Mouse (Mus musculus) embryonic facial prominence, embryonic 11.5 days (tissue): ENCODE results near the gene Fcamr. TPM values are rescaled to one million over a fixed set of nuclear protein-coding genes. Genes with fewer than 3 reads are reported as not detected.

Experiments used
- ATAC-seq: fragments of 200-750 bp; cut with Nextera tagmentation; replicated peaks from 2 replicates; pipeline ENCODE4 v1.8.0; 2017; ENCODE audit warnings: low read depth; ENCODE audit not compliant: insufficient number of reproducible peaks, low FRiP score, low TSS enrichment
- DNase-seq: peaks from one replicate; pipeline ENCODE4 v3.0.0-alpha.2; 2015; ENCODE audit warnings: low spot score
- H3K27ac ChIP-seq: fragments of 300-500 bp; sonication (generic); replicated peaks from 2 replicates; pipeline ENCODE4 v1.5.1; 2014; ENCODE audit warnings: mild to moderate bottlenecking, low read depth, low read length, control low read depth
- H3K27me3 ChIP-seq: fragments of 300-500 bp; sonication (generic); 2 replicates; pipeline ENCODE4 v1.6.1; 2014; ENCODE audit warnings: mild to moderate bottlenecking, low read length, moderate library complexity, mixed read lengths; ENCODE audit not compliant: control insufficient read depth, insufficient read depth
- H3K36me3 ChIP-seq: fragments of 300-500 bp; sonication (generic); replicated peaks from 2 replicates; pipeline ENCODE4 v1.6.1; 2014; ENCODE audit warnings: low read depth, mild to moderate bottlenecking, low read length, moderate library complexity, mixed read lengths; ENCODE audit not compliant: control insufficient read depth, insufficient read depth
- H3K4me1 ChIP-seq: fragments of 300-500 bp; sonication (generic); 2 replicates; pipeline ENCODE4 v1.6.1; 2014; ENCODE audit warnings: low read length, mixed read lengths; ENCODE audit not compliant: control insufficient read depth, insufficient read depth
- H3K4me2 ChIP-seq: fragments of 300-500 bp; sonication (generic); 2 replicates; pipeline ENCODE4 v1.6.1; 2014; ENCODE audit warnings: low read depth, mild to moderate bottlenecking, control low read depth, low read length, moderate library complexity
- H3K4me3 ChIP-seq: fragments of 300-500 bp; sonication (generic); 2 replicates; pipeline ENCODE4 v1.5.1; 2014; ENCODE audit warnings: low read depth, low read length, control low read depth
- H3K9ac ChIP-seq: fragments of 300-500 bp; sonication (generic); replicated peaks from 2 replicates; pipeline ENCODE4 v1.6.1; 2014; ENCODE audit warnings: mild to moderate bottlenecking, control low read depth, low read length
- H3K9me3 ChIP-seq: fragments of 300-500 bp; sonication (generic); replicated peaks from 2 replicates; pipeline ENCODE4 v1.6.1; 2016; ENCODE audit warnings: mild to moderate bottlenecking, low read length, inconsistent platforms, mixed read lengths; ENCODE audit not compliant: control insufficient read depth
- WGBS: fragments of 180-500 bp; shearing (Covaris S2); extraction: QIAGEN DNeasy Blood & Tissue Kit; methylation state at CpG from one replicate; pipeline ENCODE4 v1.1.7; 2014; 5-methylcytosine and 5-hydroxymethylcytosine counted together
- polyA plus RNA-seq: library from polyadenylated mRNA; unstranded; fragments of >200 nt; fragmentation: Nextera tagmentation; extraction: Ambion mirVana; gene quantifications from 2 replicates; pipeline ENCODE4 v1.2.1, GENCODE M21; 2014

The Fcamr gene
- polyA plus RNA-seq, 1 experiment from 2014 or later: not detected

- H3K9me3 ChIP-seq: no peaks in the 10 kb centered on the region
- no peak overlapping the region for H3K9ac ChIP-seq
- no peak overlapping the region for H3K27ac ChIP-seq
- H3K36me3 ChIP-seq: no peaks in the 10 kb centered on the region
- no peaks in the 10 kb centered on the region for H3K4me1 ChIP-seq
- H3K4me2 ChIP-seq: no peak overlapping the region
- 87% methylated on average over 10 of the region's 10 CpGs for WGBS
- no peak for ATAC-seq
- no peak for DNase-seq
- H3K27me3 ChIP-seq: no peaks in the 10 kb centered on the region
- no peak overlapping the region for H3K4me3 ChIP-seq
Observed at GRCm38 (mm10) chr1:130849530-130850214, 49.0 kb downstream of the Fcamr start.

DNA sequence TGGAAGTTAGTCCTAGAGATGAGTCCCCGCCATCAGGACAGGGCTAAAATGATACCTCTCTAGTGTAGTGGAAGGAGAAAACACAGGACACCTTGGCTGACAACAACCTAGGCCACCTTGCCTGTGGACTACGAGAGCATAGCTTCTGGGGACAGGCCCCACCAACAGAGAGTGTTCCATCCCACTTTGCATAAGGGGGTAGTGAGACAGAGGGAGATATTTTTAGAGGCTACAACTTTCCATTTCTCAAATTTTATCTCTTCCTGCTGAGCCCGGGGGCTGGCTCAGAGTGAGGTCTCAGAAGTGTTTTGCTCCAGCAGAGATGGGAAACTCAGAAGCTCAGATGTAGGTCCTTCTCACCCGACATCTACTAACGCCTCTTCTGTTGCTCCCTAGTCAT, 49.7 kb downstream of the Fcamr start:
- ATAC-seq: no peak
- no peaks in the 10 kb centered on the region for H3K36me3 ChIP-seq
- 87% methylated on average over 5 of the region's 5 CpGs for WGBS
- H3K27me3 ChIP-seq: no peaks in the 10 kb centered on the region
- H3K4me2 ChIP-seq: no peak overlapping the region
- no peak overlapping the region for H3K4me3 ChIP-seq
- no peak for DNase-seq
- no peaks in the 10 kb centered on the region for H3K9me3 ChIP-seq
- no peak overlapping the region for H3K9ac ChIP-seq
- no peak overlapping the region for H3K27ac ChIP-seq
- H3K4me1 ChIP-seq: no peaks in the 10 kb centered on the region

DNA sequence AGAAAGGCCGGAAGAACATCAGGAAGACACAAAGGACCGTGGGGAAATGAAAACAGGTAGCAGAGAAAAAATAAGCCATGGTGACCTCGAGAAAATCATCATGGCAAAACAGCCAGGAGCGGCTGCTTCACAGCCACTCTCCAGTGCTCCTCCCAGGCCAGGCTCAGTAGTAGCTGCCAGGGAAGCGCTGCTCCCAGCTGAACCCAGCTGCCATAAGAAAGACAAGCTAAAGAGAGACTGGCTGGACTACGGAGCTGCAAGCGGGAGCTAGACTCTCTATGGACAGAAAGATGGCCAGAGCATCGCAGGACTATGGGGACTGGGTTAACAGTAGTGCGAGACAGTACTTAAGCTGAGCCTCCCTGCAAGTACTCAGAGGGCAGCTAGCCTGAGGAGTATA, 54.1 kb downstream of the Fcamr start:
- no peak overlapping the region for H3K9ac ChIP-seq
- H3K9me3 ChIP-seq: no peaks in the 10 kb centered on the region
- no peaks in the 10 kb centered on the region for H3K36me3 ChIP-seq
- WGBS: 91% methylated on average over 9 of the region's 9 CpGs
- no peaks in the 10 kb centered on the region for H3K27me3 ChIP-seq
- ATAC-seq (no peak), DNase-seq (no peak)
- no peak overlapping the region for H3K27ac ChIP-seq
- H3K4me3 ChIP-seq: no peak overlapping the region
- H3K4me1 ChIP-seq: no peaks in the 10 kb centered on the region
- H3K4me2 ChIP-seq: no peak overlapping the region

- H3K4me3 ChIP-seq: no peak overlapping the region
- no peak overlapping the region for H3K27ac ChIP-seq
- H3K9me3 ChIP-seq: no peaks in the 10 kb centered on the region
- no peaks in the 10 kb centered on the region for H3K36me3 ChIP-seq
- no peak for ATAC-seq
- no peak for DNase-seq
- WGBS: 68% methylated on average over 2 of the region's 2 CpGs
- H3K4me1 ChIP-seq: no peaks in the 10 kb centered on the region
- no peak overlapping the region for H3K9ac ChIP-seq
- no peaks in the 10 kb centered on the region for H3K27me3 ChIP-seq
- H3K4me2 ChIP-seq: no peak overlapping the region
Observed at GRCm38 (mm10) chr1:130855723-130856122, 55.0 kb downstream of the Fcamr start.

- Histone ChIP-seq H3K4me3 (no peak overlapping the region), H3K9ac (no peak overlapping the region), H3K9me3 (no peaks in the 10 kb centered on the region), H3K27me3 (no peaks in the 10 kb centered on the region), H3K36me3 (no peaks in the 10 kb centered on the region), H3K4me1 (no peaks in the 10 kb centered on the region), H3K27ac (no peak overlapping the region), H3K4me2 (no peak overlapping the region)
- DNase-seq (no peak), ATAC-seq (no peak)
- 75% methylated on average over 4 of the region's 4 CpGs for WGBS
Observed at GRCm38 (mm10) chr1:130857456-130857855, 56.8 kb downstream of the Fcamr start.

GRCm38 (mm10) chr1:130864238-130864637, 63.5 kb downstream of the Fcamr start:
- H3K36me3 ChIP-seq: no peaks in the 10 kb centered on the region
- no peaks in the 10 kb centered on the region for H3K4me1 ChIP-seq
- H3K4me2 ChIP-seq: no peak overlapping the region
- no peak overlapping the region for H3K9ac ChIP-seq
- WGBS: 81% methylated on average over 4 of the region's 4 CpGs
- ATAC-seq (no peak), DNase-seq (no peak)
- H3K27me3 ChIP-seq: no peaks in the 10 kb centered on the region
- no peaks in the 10 kb centered on the region for H3K9me3 ChIP-seq
- H3K4me3 ChIP-seq: no peak overlapping the region
- H3K27ac ChIP-seq: no peak overlapping the region

Other genes starting within 250 kb of the Fcamr start
- gene Zp3r, start 171.3 kb upstream of the Fcamr start, polyA plus RNA-seq: not detected in 2 replicates
- gene C4bp, start 139.3 kb upstream of the Fcamr start, polyA plus RNA-seq: not detected in 2 replicates
- gene Gm29427, start 85.1 kb upstream of the Fcamr start, polyA plus RNA-seq: not detected in 2 replicates
- 5.9 and 7.5 TPM in 2 replicates for gene Yod1, start 83.6 kb upstream of the Fcamr start, polyA plus RNA-seq
- gene Pfkfb2, start 71.6 kb upstream of the Fcamr start, polyA plus RNA-seq: 5.1 and 5.7 TPM in 2 replicates
- 0.67 and 0.89 TPM in 2 replicates for gene AA986860, start 68.9 kb upstream of the Fcamr start, polyA plus RNA-seq
- not detected in 2 replicates for gene Pigr, start 25.8 kb downstream of the Fcamr start, polyA plus RNA-seq
- gene Fcmr, start 64.8 kb downstream of the Fcamr start, polyA plus RNA-seq: not detected in 2 replicates
- not detected in 2 replicates for gene Il24, start 86.6 kb downstream of the Fcamr start, polyA plus RNA-seq
- gene Il20, start 110.5 kb downstream of the Fcamr start, polyA plus RNA-seq: not detected in 2 replicates
- gene Il19, start 139.2 kb downstream of the Fcamr start, polyA plus RNA-seq: 0.21 TPM in 1 of 2 replicates, not detected in the other
- gene Il10, start 218.9 kb downstream of the Fcamr start, polyA plus RNA-seq: not detected in 2 replicates